Mouse (Mus musculus) layer of hippocampus, postnatal 14 days (tissue): ENCODE results near the gene Spast. TPM values are rescaled to one million over a fixed set of nuclear protein-coding genes. Genes with fewer than 3 reads are reported as not detected.

ENCODE experiments used
- DNase-seq, 2 experiments: peaks; one replicate each; pipeline ENCODE4 v3.0.0; 2021 to 2022; ENCODE audit warnings: low spot score in 2 of 2, mixed read lengths in 1 of 2
- total RNA-seq, 2 experiments: library from RNA; stranded (reverse); gene quantifications; 2 replicates each; pipeline ENCODE4 v1.2.3; 2021

Spast gene
- total RNA-seq, 2 experiments from 2014 or later, result 65.9 to 66.0 TPM

- DNase-seq, result no peak
Measured at GRCm38 (mm10) chr17:74418171-74418570, 79.4 kb downstream of the Spast start.

- no peak for DNase-seq
Measured at GRCm38 (mm10) chr17:74420656-74421055, 81.9 kb downstream of the Spast start.

GRCm38 (mm10) chr17:74424401-74425005 is 85.7 kb downstream of the Spast start:
- peak; percentile 46 to 47 for DNase-seq

GRCm38 (mm10) chr17:74430074-74430473 is 91.3 kb downstream of the Spast start:
- DNase-seq, result no peak

- DNase-seq, result no peak
Measured at GRCm38 (mm10) chr17:74431481-74431880, 92.7 kb downstream of the Spast start.

GRCm38 (mm10) chr17:74432631-74433030 is 93.8 kb downstream of the Spast start:
- no peak for DNase-seq

GRCm38 (mm10) chr17:74437762-74438161 is 99.0 kb downstream of the Spast start:
- no peak for DNase-seq

GRCm38 (mm10) chr17:74440486-74440885 is 101.7 kb downstream of the Spast start:
- DNase-seq, result no peak

Other genes with a start within 250 kb of the Spast start
- gene Memo1, start 43.5 kb upstream of the Spast start, total RNA-seq, result 10 to 100 TPM; 62.0 to 63.5 TPM
- 10 to 100 TPM; 54.1 to 55.5 TPM for gene Dpy30, start 15.0 kb upstream of the Spast start, total RNA-seq
- gene Slc30a6, start 56.6 kb downstream of the Spast start, total RNA-seq, result 10 to 100 TPM; 19.9 to 20.0 TPM
- under 1 TPM; 0.10 to 0.14 TPM for gene Nlrc4, start 120.2 kb downstream of the Spast start, total RNA-seq
- 10 to 100 TPM; 73.7 to 93.8 TPM for gene Yipf4, start 150.5 kb downstream of the Spast start, total RNA-seq
- 100 to 1,000 TPM; 144 to 150 TPM for gene Birc6, start 189.3 kb downstream of the Spast start, total RNA-seq